Mouse (Mus musculus): ENCODE measurements around the gene Lrrc8b.

DNA sequence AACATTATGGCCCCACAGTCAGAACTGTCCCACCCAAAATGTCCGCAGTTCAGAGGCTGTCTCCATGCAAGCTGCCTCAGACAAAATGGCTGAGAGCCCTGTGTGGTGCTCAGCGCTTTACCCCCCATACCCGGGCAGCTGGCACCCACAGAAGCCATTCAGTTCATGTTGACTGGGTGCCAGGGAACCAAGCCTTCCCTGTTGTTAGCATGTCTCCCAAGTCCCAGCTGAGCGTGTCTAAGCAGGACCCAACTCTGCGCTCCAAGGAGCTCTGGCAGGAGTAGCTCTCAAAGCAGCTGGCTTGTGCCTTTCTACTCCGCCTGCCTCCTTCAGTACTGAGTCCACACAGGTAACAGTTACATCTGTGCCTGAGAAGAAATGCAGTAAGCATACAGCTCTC, 68.7 kb downstream of the Lrrc8b start:
- no peak for TF ChIP-seq CTCF (IDR thresholded peaks at IDR 0.05; ENCODE audit: low read depth, low read length)
- TF ChIP-seq GATA1 (IDR thresholded peaks at IDR 0.05; ENCODE audit: borderline replicate concordance, low read length): no peak
- no peak for TF ChIP-seq POLR2AphosphoS5 (IDR thresholded peaks at IDR 0.05; ENCODE audit: insufficient replicate concordance, low read depth, low read length)
- TF ChIP-seq TAL1 (conservative IDR thresholded peaks at IDR 0.05; ENCODE audit: low read depth, low read length): no peak

All from G1E (cell line).